Mouse (Mus musculus) heart, embryonic 15.5 days (tissue): Measurements from ENCODE around the gene Fbxw10. TPM values are rescaled to one million over a fixed set of nuclear protein-coding genes. Genes with fewer than 3 reads are reported as not detected.

Source experiments
- ATAC-seq: fragments of 200-750 bp; cut with Nextera tagmentation; replicated peaks from 2 replicates; pipeline ENCODE4 v1.8.0; 2017; ENCODE audit warnings: low read depth, moderate TSS enrichment; ENCODE audit not compliant: insufficient number of reproducible peaks, insufficient read depth, low FRiP score
- H3K27ac ChIP-seq: fragments of 300-500 bp; sonication (generic); 2 replicates; pipeline ENCODE4 v1.5.1; 2015; ENCODE audit warnings: mild to moderate bottlenecking, inconsistent platforms
- H3K27me3 ChIP-seq: fragments of 300-500 bp; sonication (generic); 2 replicates; pipeline ENCODE4 v1.6.1; 2015; ENCODE audit warnings: inconsistent platforms
- H3K36me3 ChIP-seq: fragments of 300-500 bp; sonication (generic); 2 replicates; pipeline ENCODE4 v1.6.1; 2015; ENCODE audit warnings: mild to moderate bottlenecking, inconsistent platforms
- H3K4me1 ChIP-seq: fragments of 300-500 bp; sonication (generic); replicated peaks from 2 replicates; pipeline ENCODE4 v1.6.1; 2015; ENCODE audit warnings: inconsistent platforms
- H3K4me2 ChIP-seq: fragments of 300-500 bp; sonication (generic); 2 replicates; pipeline ENCODE4 v1.6.1; 2015; ENCODE audit warnings: inconsistent platforms, mild to moderate bottlenecking, moderate library complexity
- H3K4me3 ChIP-seq: fragments of 300-500 bp; sonication (generic); 2 replicates; pipeline ENCODE4 v1.5.1; 2015; ENCODE audit warnings: mild to moderate bottlenecking, inconsistent platforms
- H3K9ac ChIP-seq: fragments of 300-500 bp; sonication (generic); 2 replicates; pipeline ENCODE4 v1.6.1; 2015; ENCODE audit warnings: mild to moderate bottlenecking, inconsistent platforms
- H3K9me3 ChIP-seq: fragments of 300-500 bp; sonication (generic); replicated peaks from 2 replicates; pipeline ENCODE4 v1.6.1; 2016; ENCODE audit warnings: inconsistent platforms
- WGBS: fragments of 180-500 bp; shearing (Covaris S2); methylation state at CpG from one replicate; pipeline ENCODE4 v1.1.7; 2015; ENCODE audit warnings: mixed read lengths; 5-methylcytosine and 5-hydroxymethylcytosine counted together
- polyA plus RNA-seq: library from polyadenylated mRNA; unstranded; fragments of >200 nt; fragmentation: Nextera tagmentation; extraction: Ambion mirVana; gene quantifications from 2 replicates; pipeline ENCODE4 v1.2.1, GENCODE M21; 2015

Fbxw10 gene
- 0.20 and 0.33 TPM in 2 replicates for polyA plus RNA-seq

DNA sequence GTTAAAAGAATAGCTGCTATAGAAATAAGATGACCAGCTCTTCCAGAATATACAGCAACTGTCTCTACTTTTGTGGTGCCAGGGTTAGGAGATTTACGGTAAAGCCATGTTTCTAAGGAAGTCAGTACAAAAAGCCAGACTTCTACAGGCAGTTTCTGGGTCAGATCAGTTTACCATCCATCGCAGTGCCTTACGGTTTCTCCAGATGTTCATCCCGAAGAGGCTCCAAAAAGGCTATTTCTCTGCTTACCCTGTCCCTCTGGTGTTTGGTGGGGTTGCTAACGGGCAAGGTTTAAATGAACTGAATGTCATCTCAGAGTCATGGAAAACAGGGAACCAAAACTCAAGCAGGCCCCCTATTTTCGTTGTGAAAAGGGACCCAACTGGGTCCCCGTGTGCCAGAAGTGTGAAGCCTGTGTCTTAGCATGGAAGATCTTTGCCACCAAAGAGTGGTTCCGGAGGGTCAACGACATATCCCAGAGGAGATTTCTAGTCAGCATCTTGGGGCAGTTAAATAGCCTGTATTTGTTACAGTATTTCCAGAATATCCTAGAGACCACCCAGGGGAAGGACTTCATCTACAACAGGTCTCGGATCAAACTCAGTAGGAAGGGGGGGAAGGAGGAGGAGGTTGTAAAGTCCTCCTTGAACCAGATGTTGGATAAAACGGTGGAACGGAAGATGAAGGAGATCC lies at the start of gene Fbxw10:
TSS of gene Fbxw10 (plus strand) at position 109 of the 694 bp plus-strand sequence.
- ATAC-seq, result no peak
- H3K36me3 ChIP-seq, result no peaks in the 10 kb centered on the region
- no peak within 1 kb of the TSS for H3K27ac ChIP-seq
- no peaks in the 10 kb centered on the region for H3K27me3 ChIP-seq
- H3K9ac ChIP-seq, result no peak within 1 kb of the TSS
- peak within 1 kb of the TSS; percentile 12; the same call in 1 of the 2 replicates for H3K4me3 ChIP-seq
- WGBS, result 36% methylated on average over 12 of the region's 12 CpGs
- peak within 1 kb of the TSS; percentile 45 for H3K4me2 ChIP-seq
- H3K4me1 ChIP-seq, result peaks cover 8% of the 10 kb centered on the region
- no peaks in the 10 kb centered on the region for H3K9me3 ChIP-seq

DNA sequence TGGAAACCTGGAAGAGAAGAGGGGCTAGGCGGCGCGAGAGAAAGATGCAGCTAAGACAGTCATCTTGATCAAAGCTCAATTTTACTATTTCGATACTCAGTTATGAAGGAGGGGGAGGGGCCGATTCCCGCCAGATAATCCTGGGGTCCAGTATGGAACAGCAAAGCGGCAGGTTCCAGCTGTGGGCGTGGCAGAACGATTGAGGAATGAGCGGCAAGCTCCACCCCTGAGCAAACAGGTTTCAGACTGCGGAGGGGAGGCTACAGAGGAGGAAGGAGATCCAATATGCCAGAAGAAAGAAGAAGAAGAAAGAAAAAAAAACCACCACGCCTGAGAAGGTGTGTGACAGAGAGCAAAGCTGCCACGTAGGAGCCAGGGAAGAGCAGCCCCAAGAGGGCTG lies 42.8 kb upstream of the Fbxw10 start:
- Histone ChIP-seq H3K9me3 (no peaks in the 10 kb centered on the region), H3K36me3 (no peaks in the 10 kb centered on the region), H3K27ac (no peak overlapping the region), H3K9ac (no peak overlapping the region), H3K4me2 (no peak overlapping the region), H3K4me1 (no peaks in the 10 kb centered on the region), H3K27me3 (no peaks in the 10 kb centered on the region), H3K4me3 (no peak overlapping the region)
- no peak for ATAC-seq
- 48% methylated on average over 13 of the region's 13 CpGs for WGBS

DNA sequence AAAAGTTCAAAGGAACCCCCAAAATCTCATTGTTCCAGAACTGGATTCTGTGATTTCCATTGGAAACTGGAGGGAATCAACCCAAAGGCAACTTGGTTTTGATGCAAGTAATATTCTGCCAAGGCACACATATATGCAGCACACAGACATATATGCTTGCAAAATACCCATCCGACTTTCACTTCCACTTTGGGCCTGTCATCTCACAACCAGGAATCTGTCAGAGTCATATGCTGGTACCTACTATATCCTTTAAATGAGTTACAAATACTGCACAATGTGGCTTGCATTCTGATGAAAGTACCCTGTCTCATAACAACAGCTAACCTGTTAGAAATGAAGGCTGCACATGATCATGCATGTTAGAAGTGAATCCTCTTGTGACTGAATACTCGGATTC lies 38.9 kb upstream of the Fbxw10 start:
- H3K9me3 ChIP-seq, result no peaks in the 10 kb centered on the region
- no peaks in the 10 kb centered on the region for H3K36me3 ChIP-seq
- H3K4me2 ChIP-seq, result no peak overlapping the region
- no peak overlapping the region for H3K9ac ChIP-seq
- no peak overlapping the region for H3K27ac ChIP-seq
- no peak overlapping the region for H3K4me3 ChIP-seq
- no peaks in the 10 kb centered on the region for H3K27me3 ChIP-seq
- WGBS, result 76% methylated on average over 2 of the region's 2 CpGs
- H3K4me1 ChIP-seq, result no peaks in the 10 kb centered on the region
- ATAC-seq, result no peak

DNA sequence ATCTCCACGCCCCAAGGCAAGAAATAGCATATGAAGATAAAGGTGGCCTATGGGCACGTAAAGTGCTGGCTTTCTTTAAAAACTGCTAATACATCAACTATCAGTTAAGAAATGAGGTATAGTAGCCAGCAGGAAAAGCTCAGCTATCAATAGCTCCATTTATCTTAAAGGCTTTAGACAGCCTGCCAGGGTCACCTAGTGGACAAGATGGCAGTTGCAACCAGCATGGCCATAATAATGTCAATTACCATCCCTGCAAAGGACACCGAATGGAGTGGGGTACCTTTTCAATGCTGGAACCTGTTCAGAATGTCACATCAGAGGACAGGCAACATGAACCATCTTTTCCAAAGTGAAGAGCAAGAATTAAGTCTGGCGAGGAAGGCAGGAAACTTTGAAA lies 37.7 kb upstream of the Fbxw10 start:
- Histone ChIP-seq H3K27ac (no peak overlapping the region), H3K9me3 (no peaks in the 10 kb centered on the region), H3K4me1 (peaks cover 8% of the 10 kb centered on the region), H3K36me3 (no peaks in the 10 kb centered on the region), H3K9ac (no peak overlapping the region), H3K27me3 (no peaks in the 10 kb centered on the region), H3K4me2 (no peak overlapping the region), H3K4me3 (no peak overlapping the region)
- no peak for ATAC-seq
- 63% methylated on average over 4 of the region's 4 CpGs for WGBS

DNA sequence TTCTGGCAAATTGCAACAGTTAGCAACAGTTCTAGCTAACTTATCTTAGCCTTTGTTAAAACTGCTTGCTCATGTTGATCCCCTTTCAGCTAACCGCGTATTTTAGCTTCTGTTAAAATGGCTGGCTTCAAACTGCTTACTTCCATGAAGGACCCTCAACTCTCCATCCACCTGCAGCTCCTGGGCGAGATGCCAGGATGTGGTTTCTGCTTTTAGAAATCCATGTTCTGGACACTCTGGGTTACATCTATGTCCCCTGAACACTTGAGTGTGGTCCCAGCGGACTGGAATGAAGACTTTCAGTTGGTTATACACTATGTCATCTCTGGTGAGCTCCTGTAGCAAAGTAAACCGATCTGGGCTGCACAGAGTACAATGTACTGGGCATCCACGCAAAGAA lies 34.6 kb upstream of the Fbxw10 start:
- Histone ChIP-seq H3K4me2 (no peak overlapping the region), H3K9me3 (no peaks in the 10 kb centered on the region), H3K4me3 (no peak overlapping the region), H3K36me3 (no peaks in the 10 kb centered on the region), H3K4me1 (peaks cover 11% of the 10 kb centered on the region), H3K27me3 (no peaks in the 10 kb centered on the region), H3K27ac (no peak overlapping the region), H3K9ac (no peak overlapping the region)
- ATAC-seq, result no peak
- WGBS, result 80% methylated on average over 6 of the region's 6 CpGs

DNA sequence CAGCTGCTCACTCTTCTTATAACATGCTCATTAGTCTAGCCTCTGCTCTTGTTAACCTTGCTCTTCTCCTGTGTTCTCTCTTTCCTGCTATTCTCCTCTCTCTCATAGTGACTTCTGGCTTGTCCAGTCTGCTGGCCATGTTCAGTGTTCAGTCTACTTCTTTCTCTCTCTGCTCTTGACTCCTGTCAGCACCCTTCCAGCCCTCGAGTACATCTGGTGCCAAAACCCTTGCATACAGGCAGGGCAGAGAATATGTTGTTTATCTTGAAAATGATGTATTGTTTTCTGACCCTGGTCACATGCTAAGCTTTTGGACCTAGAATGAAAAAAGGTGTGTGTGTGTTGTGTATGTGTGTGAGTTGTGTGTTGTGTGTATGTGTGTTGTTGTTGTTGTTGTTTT lies 33.4 kb upstream of the Fbxw10 start:
- Histone ChIP-seq H3K27me3 (no peaks in the 10 kb centered on the region), H3K4me1 (peaks cover 11% of the 10 kb centered on the region), H3K27ac (no peak overlapping the region), H3K36me3 (no peaks in the 10 kb centered on the region), H3K9me3 (no peaks in the 10 kb centered on the region), H3K4me3 (no peak overlapping the region), H3K9ac (no peak overlapping the region), H3K4me2 (no peak overlapping the region)
- ATAC-seq, result no peak
- 20% methylated on average over 1 of the region's 1 CpGs for WGBS

DNA sequence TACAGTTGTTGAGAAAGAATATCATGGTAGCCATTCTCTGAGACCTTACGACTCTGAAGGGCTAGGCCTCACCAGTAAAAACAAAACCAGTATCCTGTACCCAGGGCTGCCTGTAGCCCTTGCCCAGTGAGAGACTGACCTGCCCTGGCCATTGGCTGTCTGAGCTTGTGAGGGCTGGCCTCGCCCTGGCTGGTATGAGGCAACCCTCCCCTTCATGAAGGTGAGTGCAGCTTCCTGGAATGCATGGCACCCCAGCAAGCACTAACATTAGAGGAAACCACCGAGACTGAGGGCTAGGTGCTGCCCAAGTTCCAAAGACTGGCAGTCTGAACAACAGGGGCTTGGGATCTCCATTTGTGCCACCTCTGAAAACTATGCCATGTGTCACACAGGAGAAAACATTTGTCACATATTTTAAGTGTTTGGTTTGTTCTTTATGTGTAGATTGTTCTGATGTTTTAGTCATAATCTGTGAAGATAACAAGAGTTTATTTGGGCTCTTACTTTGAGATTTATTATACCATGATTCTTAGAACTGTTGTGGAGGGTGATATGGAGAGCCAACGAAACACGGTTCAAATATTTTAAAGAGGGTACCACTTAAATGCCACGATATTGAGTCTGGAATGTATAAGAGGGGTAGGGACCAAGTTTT lies 32.8 kb upstream of the Fbxw10 start:
- ATAC-seq, result 0 out of 2 replicates have a peak, but pooled peaks have one; percentile 35
- no peaks in the 10 kb centered on the region for H3K9me3 ChIP-seq
- H3K36me3 ChIP-seq, result no peaks in the 10 kb centered on the region
- no peaks in the 10 kb centered on the region for H3K27me3 ChIP-seq
- no peak overlapping the region for H3K27ac ChIP-seq
- no peak overlapping the region for H3K4me3 ChIP-seq
- no peak overlapping the region for H3K4me2 ChIP-seq
- 48% methylated on average over 6 of the region's 6 CpGs for WGBS
- no peak overlapping the region for H3K9ac ChIP-seq
- peaks cover 11% of the 10 kb centered on the region for H3K4me1 ChIP-seq

DNA sequence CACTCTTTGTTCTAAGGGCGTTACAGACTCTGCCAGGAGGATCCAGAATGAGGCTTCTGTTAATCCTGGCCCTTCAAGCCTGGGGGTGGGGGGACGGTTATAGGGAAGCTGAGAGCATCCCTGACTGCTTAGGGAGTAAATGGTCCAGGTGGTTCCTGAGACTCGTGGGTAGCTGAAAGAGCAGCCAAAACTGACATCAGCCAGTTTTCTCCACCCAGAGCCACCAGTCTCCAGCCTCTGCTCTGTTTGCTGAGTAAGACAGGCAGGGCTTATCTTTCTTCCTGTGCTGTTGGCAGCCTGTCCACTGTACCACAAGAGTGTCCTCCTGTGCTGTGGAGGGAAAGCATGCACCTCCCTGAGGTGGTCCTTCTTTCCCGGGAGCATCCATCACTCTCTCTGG lies 32.2 kb upstream of the Fbxw10 start:
- no peak overlapping the region for H3K9ac ChIP-seq
- no peak overlapping the region for H3K4me2 ChIP-seq
- H3K9me3 ChIP-seq, result no peaks in the 10 kb centered on the region
- peaks cover 15% of the 10 kb centered on the region for H3K4me1 ChIP-seq
- no peaks in the 10 kb centered on the region for H3K36me3 ChIP-seq
- no peaks in the 10 kb centered on the region for H3K27me3 ChIP-seq
- no peak overlapping the region for H3K4me3 ChIP-seq
- no peak for ATAC-seq
- 34% methylated on average over 4 of the region's 4 CpGs for WGBS
- H3K27ac ChIP-seq, result no peak overlapping the region

DNA sequence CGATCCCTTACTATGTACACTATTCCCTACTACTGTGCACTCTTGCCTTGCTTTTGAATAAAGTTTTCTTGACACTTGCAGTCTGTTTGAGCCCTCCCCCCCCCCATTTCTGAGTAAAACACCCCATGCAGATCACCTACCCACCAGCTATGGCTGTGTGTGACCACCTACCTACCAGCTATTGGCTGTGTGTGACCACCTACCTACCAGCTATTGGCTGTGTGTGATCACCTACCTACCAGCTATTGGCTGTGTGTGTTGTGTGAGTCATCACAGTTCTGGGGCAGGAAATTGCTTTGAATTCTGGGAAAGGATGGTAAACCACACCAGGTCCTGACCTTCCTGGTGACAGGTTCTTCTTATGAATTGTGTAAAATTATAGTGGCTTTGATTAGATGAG lies 31.4 kb upstream of the Fbxw10 start:
- Histone ChIP-seq H3K4me2 (no peak overlapping the region), H3K9ac (no peak overlapping the region), H3K36me3 (no peaks in the 10 kb centered on the region), H3K27ac (no peak overlapping the region), H3K4me3 (no peak overlapping the region), H3K27me3 (no peaks in the 10 kb centered on the region), H3K4me1 (peaks cover 21% of the 10 kb centered on the region), H3K9me3 (no peaks in the 10 kb centered on the region)
- ATAC-seq, result no peak
- WGBS, result 90% methylated on average over 1 of the region's 1 CpGs

DNA sequence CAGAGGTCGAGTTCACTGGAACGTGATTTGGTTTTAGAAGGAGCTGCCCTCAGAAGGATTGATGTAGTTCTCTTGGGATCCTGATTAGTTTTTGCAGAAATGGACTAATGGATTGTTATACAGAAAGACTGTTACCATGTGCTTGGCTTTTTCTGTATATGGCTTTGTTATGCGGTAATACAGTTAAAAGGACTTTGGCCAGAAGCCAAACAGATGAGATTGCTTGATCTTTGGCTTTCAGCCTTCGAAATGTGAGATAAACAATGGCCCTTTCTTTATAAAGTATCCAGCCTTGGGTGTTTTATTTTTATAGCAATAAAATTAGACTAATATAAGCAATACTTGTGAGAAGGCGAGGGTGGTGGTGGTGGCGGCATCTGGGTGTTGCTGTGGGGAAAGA lies 30.3 kb upstream of the Fbxw10 start:
- H3K27me3 ChIP-seq, result no peaks in the 10 kb centered on the region
- no peak overlapping the region for H3K4me2 ChIP-seq
- peaks cover 29% of the 10 kb centered on the region for H3K4me1 ChIP-seq
- no peak overlapping the region for H3K4me3 ChIP-seq
- H3K9ac ChIP-seq, result no peak overlapping the region
- no peaks in the 10 kb centered on the region for H3K9me3 ChIP-seq
- 59% methylated on average over 6 of the region's 6 CpGs for WGBS
- no peak overlapping the region for H3K27ac ChIP-seq
- H3K36me3 ChIP-seq, result no peaks in the 10 kb centered on the region
- ATAC-seq, result no peak

DNA sequence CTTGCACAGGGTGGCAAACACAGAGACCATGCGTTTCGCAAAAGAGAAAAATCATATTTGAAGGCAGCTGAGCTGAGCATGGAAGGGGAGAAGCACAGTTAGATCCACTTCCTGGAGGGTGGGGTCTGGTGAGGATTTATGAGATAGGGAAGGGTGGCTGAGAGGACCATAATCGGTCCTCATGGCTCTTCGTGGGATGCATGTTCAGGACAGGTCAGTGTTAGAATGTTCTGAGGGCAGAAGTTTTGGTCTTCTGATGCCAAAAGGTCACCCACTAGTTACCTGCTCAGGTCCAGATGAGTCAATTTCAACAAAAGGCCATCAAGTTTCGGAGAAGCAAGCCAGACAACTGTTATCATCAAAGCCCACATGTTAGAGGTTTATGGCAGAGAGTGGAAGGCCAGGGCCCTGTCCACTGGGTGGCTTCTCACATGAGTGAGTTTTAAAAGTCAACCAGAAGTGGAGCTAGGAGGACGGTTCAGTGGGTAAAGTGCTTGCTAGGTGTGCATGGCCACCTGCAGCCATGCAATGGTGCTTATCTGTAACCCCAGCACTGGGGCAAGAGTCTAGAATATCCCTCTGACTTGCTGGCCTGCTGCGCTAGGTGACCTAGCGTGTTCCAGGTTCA lies 27.7 kb upstream of the Fbxw10 start:
- Histone ChIP-seq H3K9ac (no peak overlapping the region), H3K36me3 (no peaks in the 10 kb centered on the region), H3K9me3 (no peaks in the 10 kb centered on the region), H3K4me1 (peaks cover 26% of the 10 kb centered on the region), H3K27me3 (no peaks in the 10 kb centered on the region), H3K4me2 (peak overlapping the region; percentile 71; the same call in 1 of the 2 replicates), H3K27ac (no peak overlapping the region), H3K4me3 (no peak overlapping the region)
- WGBS, result 88% methylated on average over 8 of the region's 8 CpGs
- no peak for ATAC-seq
